Mouse (Mus musculus): ENCODE measurements around the gene Kdm5a.

- TF ChIP-seq CTCF (IDR thresholded peaks at IDR 0.05; ENCODE audit: control insufficient read depth, insufficient read depth, insufficient read length) (no peak), CEBPB (IDR thresholded peaks at IDR 0.05; ENCODE audit: low read depth) (peak; percentile 72), MYOD1 (IDR thresholded peaks at IDR 0.05; ENCODE audit: control insufficient read depth, insufficient read length, low read depth) (peak; percentile 3), USF1 (IDR thresholded peaks at IDR 0.05; ENCODE audit: low read depth) (no peak), MAX (IDR thresholded peaks at IDR 0.05) (no peak), MYOG (IDR thresholded peaks at IDR 0.05; ENCODE audit: control insufficient read depth, extremely low read depth, insufficient read length) (no peak)
Measured at GRCm38 (mm10) chr6:120470666-120471065, 106.7 kb downstream of the Kdm5a start.
